Mouse (Mus musculus) limb, embryonic 14.5 days (tissue): ENCODE measurements around the gene Gm17606. TPM values are rescaled to one million over a fixed set of nuclear protein-coding genes. Genes with fewer than 3 reads are reported as not detected.
A peak's percentile ranks its signal among the peaks of the same experiment; 100 is the strongest.

Experiments used
- ATAC-seq: fragments of 200-750 bp; cut with Nextera tagmentation; 2 replicates; pipeline ENCODE4 v1.8.0; 2017; ENCODE audit warnings: low read depth, moderate number of reproducible peaks, moderate TSS enrichment; ENCODE audit not compliant: low FRiP score
- DNase-seq: peaks from one replicate; pipeline ENCODE4 v3.0.0-alpha.2; 2015; ENCODE audit warnings: low spot score
- H3K27ac ChIP-seq: fragments of 300-500 bp; sonication (generic); replicated peaks from 2 replicates; pipeline ENCODE4 v1.5.1; 2014; ENCODE audit warnings: low read depth, mild to moderate bottlenecking, low read length, moderate library complexity, mixed read lengths
- H3K27me3 ChIP-seq: fragments of 300-500 bp; sonication (generic); 2 replicates; pipeline ENCODE4 v1.6.1; 2014; ENCODE audit warnings: low read length, mixed read lengths; ENCODE audit not compliant: control insufficient read depth, insufficient read depth
- H3K36me3 ChIP-seq: fragments of 300-500 bp; sonication (generic); 2 replicates; pipeline ENCODE4 v1.6.1; 2014; ENCODE audit warnings: mild to moderate bottlenecking, low read length, moderate library complexity, mixed read lengths; ENCODE audit not compliant: control insufficient read depth, insufficient read depth
- H3K4me1 ChIP-seq: fragments of 300-500 bp; sonication (generic); 2 replicates; pipeline ENCODE4 v1.6.1; 2014; ENCODE audit warnings: antibody characterized with exemption, low read length, mixed read lengths; ENCODE audit not compliant: control insufficient read depth, insufficient read depth
- H3K4me2 ChIP-seq: fragments of 300-500 bp; sonication (generic); replicated peaks from 2 replicates; pipeline ENCODE4 v1.6.1; 2014; ENCODE audit warnings: low read depth, mild to moderate bottlenecking, low read length, moderate library complexity; ENCODE audit not compliant: severe bottlenecking
- H3K4me3 ChIP-seq: fragments of 300-500 bp; sonication (generic); replicated peaks from 2 replicates; pipeline ENCODE4 v1.5.1; 2014; ENCODE audit warnings: low read length
- H3K9ac ChIP-seq: fragments of 300-500 bp; sonication (generic); 2 replicates; pipeline ENCODE4 v1.6.1; 2014; ENCODE audit warnings: mild to moderate bottlenecking, low read depth, low read length, moderate library complexity; ENCODE audit not compliant: severe bottlenecking
- H3K9me3 ChIP-seq: fragments of 300-500 bp; sonication (generic); 2 replicates; pipeline ENCODE4 v1.6.1; 2016; ENCODE audit warnings: low read length; ENCODE audit not compliant: control insufficient read depth
- POLR2A ChIP-seq: fragments of 200-500 bp; IDR thresholded peaks from 2 replicates; pipeline ENCODE4 v1.8.0; 2012; ENCODE audit warnings: inconsistent platforms, mild to moderate bottlenecking, moderate library complexity, borderline replicate concordance; ENCODE audit not compliant: insufficient read depth, insufficient read length; ENCODE audit errors: extremely low read depth
- WGBS: fragments of 180-500 bp; shearing (Covaris S2); extraction: QIAGEN DNeasy Blood & Tissue Kit; methylation state at CpG from one replicate; pipeline ENCODE4 v1.1.7; 2014; 5-methylcytosine and 5-hydroxymethylcytosine counted together
- microRNA counts: library from miRNA; unstranded; fragments of <30 nt; microRNA quantifications from one replicate; lab custom pipeline; 2016
- microRNA-seq: library from miRNA; unstranded; fragments of <30 nt; microRNA quantifications from one replicate; pipeline ENCODE4, GENCODE M21; 2016
- polyA plus RNA-seq, 2 experiments: library from polyadenylated mRNA; depleted of rRNA in 1 of 2; stranded (reverse) in 1 of 2; unstranded in 1 of 2; fragments of >200 nt; fragmentation: Nextera tagmentation in 1 of 2; extraction: Ambion mirVana in 1 of 2; gene quantifications; 2 replicates each; pipeline versions ENCODE4 v1.2.1 to v1.2.3; 2012 to 2014

The Gm17606 gene
- polyA plus RNA-seq, 2 experiments = not detected

DNA sequence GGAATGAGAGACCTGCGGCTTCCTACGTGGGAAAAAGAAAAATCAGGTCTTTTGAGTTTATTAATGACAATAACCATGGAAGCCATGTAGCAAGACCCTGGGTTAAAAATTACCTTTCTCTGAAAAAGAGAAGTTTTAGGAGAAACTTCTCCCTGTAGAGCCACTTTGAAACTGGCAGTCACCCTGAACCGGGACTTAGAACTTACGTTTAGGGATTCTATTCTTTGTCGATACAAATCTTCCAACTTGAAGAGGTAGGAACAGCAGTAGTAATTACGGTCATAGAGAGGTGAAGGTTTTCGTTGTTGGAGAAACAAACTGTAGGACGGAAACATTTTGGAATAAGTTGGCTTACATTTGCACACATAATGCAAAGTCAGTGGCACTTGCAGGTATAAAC, 46.5 kb downstream of the Gm17606 start:
- no peaks in the 10 kb centered on the region for H3K9me3 ChIP-seq
- WGBS = 3% methylated on average over 8 of the region's 8 CpGs
- H3K9ac ChIP-seq = peak overlapping the region; percentile 97
- no peaks in the 10 kb centered on the region for H3K27me3 ChIP-seq
- H3K4me1 ChIP-seq = peaks cover 18% of the 10 kb centered on the region
- DNase-seq = no peak
- no peak for ATAC-seq
- H3K27ac ChIP-seq = peak overlapping the region; percentile 63
- TF ChIP-seq POLR2A = no peak
- peaks cover 32% of the 10 kb centered on the region for H3K36me3 ChIP-seq
- peak overlapping the region; percentile 85 for H3K4me3 ChIP-seq
- H3K4me2 ChIP-seq = peak overlapping the region; percentile 69

GRCm38 (mm10) chr14:54695042-54695441, 54.3 kb downstream of the Gm17606 start:
- WGBS = 74% methylated on average over 6 of the region's 6 CpGs
- no peaks in the 10 kb centered on the region for H3K27me3 ChIP-seq
- H3K9ac ChIP-seq = no peak overlapping the region
- H3K4me1 ChIP-seq = no peaks in the 10 kb centered on the region
- TF ChIP-seq POLR2A = no peak
- no peak overlapping the region for H3K4me3 ChIP-seq
- H3K36me3 ChIP-seq = peaks cover 24% of the 10 kb centered on the region
- H3K27ac ChIP-seq = no peak overlapping the region
- no peak overlapping the region for H3K4me2 ChIP-seq
- no peak for ATAC-seq
- H3K9me3 ChIP-seq = no peaks in the 10 kb centered on the region
- DNase-seq = no peak

DNA sequence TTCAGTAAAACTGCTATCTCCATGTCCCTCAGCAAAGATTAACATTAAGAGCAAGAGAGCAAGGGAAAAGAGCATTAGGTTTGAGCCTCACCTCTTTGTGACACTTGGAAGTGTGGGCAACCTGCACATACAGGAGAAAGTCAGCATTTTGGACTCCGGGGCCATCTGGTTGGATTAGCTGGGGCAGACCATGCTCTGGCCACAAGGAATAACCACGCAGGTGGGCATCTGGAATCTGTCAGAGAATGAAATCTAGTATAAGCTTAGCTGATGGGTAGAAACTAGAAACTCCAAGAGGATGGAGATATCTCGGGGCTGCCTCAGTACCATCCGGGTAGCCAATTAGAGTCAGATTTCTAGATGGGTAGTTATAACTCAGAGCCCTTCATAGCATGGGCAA, 56.0 kb downstream of the Gm17606 start:
- H3K36me3 ChIP-seq = peaks cover 14% of the 10 kb centered on the region
- TF ChIP-seq POLR2A = no peak
- H3K4me3 ChIP-seq = no peak overlapping the region
- no peaks in the 10 kb centered on the region for H3K9me3 ChIP-seq
- DNase-seq (no peak), ATAC-seq (no peak)
- no peaks in the 10 kb centered on the region for H3K4me1 ChIP-seq
- no peak overlapping the region for H3K4me2 ChIP-seq
- no peak overlapping the region for H3K9ac ChIP-seq
- H3K27me3 ChIP-seq = no peaks in the 10 kb centered on the region
- no peak overlapping the region for H3K27ac ChIP-seq
- 76% methylated on average over 4 of the region's 4 CpGs for WGBS

MicroRNAs encoded within 50 kb of the gene (microRNA counts, 519-probe panel; counts per million panel counts)
- microRNA mmu-miR-686 (lab: Ali Mortazavi, UCI) = not detected

Small RNAs within 50 kb of the gene (microRNA-seq; reads per million reads assigned to microRNA genes)
- gene Mir686 = not detected
- not detected for gene Mir6948

Other genes starting within 250 kb of the Gm17606 start
- 7.4 and 11.1 TPM in 2 replicates for gene Slc7a7, start 223.2 kb upstream of the Gm17606 start, polyA plus RNA-seq (2012; rRNA removed)
- gene Slc7a7, start 223.2 kb upstream of the Gm17606 start, polyA plus RNA-seq (2014; fragmentation: Nextera tagmentation; extraction: Ambion mirVana) = 4.5 and 5.6 TPM in 2 replicates
- 167 and 216 TPM in 2 replicates for gene Mrpl52, start 214.0 kb upstream of the Gm17606 start, polyA plus RNA-seq (2012; rRNA removed)
- gene Mrpl52, start 214.0 kb upstream of the Gm17606 start, polyA plus RNA-seq (2014; fragmentation: Nextera tagmentation; extraction: Ambion mirVana) = 228 and 265 TPM in 2 replicates
- gene Mmp14, start 209.3 kb upstream of the Gm17606 start, polyA plus RNA-seq (2012; rRNA removed) = 385 and 418 TPM in 2 replicates
- 251 and 273 TPM in 2 replicates for gene Mmp14, start 209.3 kb upstream of the Gm17606 start, polyA plus RNA-seq (2014; fragmentation: Nextera tagmentation; extraction: Ambion mirVana)
- gene Lrp10, start 176.8 kb upstream of the Gm17606 start, polyA plus RNA-seq (2012; rRNA removed) = 45.7 and 55.7 TPM in 2 replicates
- 40.7 and 40.9 TPM in 2 replicates for gene Lrp10, start 176.8 kb upstream of the Gm17606 start, polyA plus RNA-seq (2014; fragmentation: Nextera tagmentation; extraction: Ambion mirVana)
- 1.7 TPM in 2 replicates for gene Rem2, start 164.9 kb upstream of the Gm17606 start, polyA plus RNA-seq (2012; rRNA removed)
- gene Rem2, start 164.9 kb upstream of the Gm17606 start, polyA plus RNA-seq (2014; fragmentation: Nextera tagmentation; extraction: Ambion mirVana) = 1.4 and 2.1 TPM in 2 replicates
- gene Prmt5, start 123.4 kb upstream of the Gm17606 start, polyA plus RNA-seq (2012; rRNA removed) = 72.7 and 77.0 TPM in 2 replicates
- gene Prmt5, start 123.4 kb upstream of the Gm17606 start, polyA plus RNA-seq (2014; fragmentation: Nextera tagmentation; extraction: Ambion mirVana) = 68.5 and 74.3 TPM in 2 replicates
- gene Haus4, start 86.3 kb upstream of the Gm17606 start, polyA plus RNA-seq (2012; rRNA removed) = 33.8 and 39.4 TPM in 2 replicates
- 45.1 and 46.8 TPM in 2 replicates for gene Haus4, start 86.3 kb upstream of the Gm17606 start, polyA plus RNA-seq (2014; fragmentation: Nextera tagmentation; extraction: Ambion mirVana)
- gene Ajuba, start 63.4 kb upstream of the Gm17606 start, polyA plus RNA-seq (2012; rRNA removed) = 61.4 and 66.1 TPM in 2 replicates
- gene Ajuba, start 63.4 kb upstream of the Gm17606 start, polyA plus RNA-seq (2014; fragmentation: Nextera tagmentation; extraction: Ambion mirVana) = 18.1 and 24.2 TPM in 2 replicates
- gene 4931414P19Rik, start 35.0 kb upstream of the Gm17606 start, polyA plus RNA-seq (2012; rRNA removed) = 13.5 and 14.0 TPM in 2 replicates
- 4.4 and 7.3 TPM in 2 replicates for gene 4931414P19Rik, start 35.0 kb upstream of the Gm17606 start, polyA plus RNA-seq (2014; fragmentation: Nextera tagmentation; extraction: Ambion mirVana)
- 196 and 235 TPM in 2 replicates for gene Psmb5, start 22.9 kb upstream of the Gm17606 start, polyA plus RNA-seq (2012; rRNA removed)
- 357 and 375 TPM in 2 replicates for gene Psmb5, start 22.9 kb upstream of the Gm17606 start, polyA plus RNA-seq (2014; fragmentation: Nextera tagmentation; extraction: Ambion mirVana)
- gene Psmb11, start 19.5 kb upstream of the Gm17606 start, polyA plus RNA-seq (2012; rRNA removed) = 0.01 and 0.09 TPM in 2 replicates
- not detected in 2 replicates for gene Psmb11, start 19.5 kb upstream of the Gm17606 start, polyA plus RNA-seq (2014; fragmentation: Nextera tagmentation; extraction: Ambion mirVana)
- gene Cdh24, start 412 bp downstream of the Gm17606 start, polyA plus RNA-seq (2012; rRNA removed) = 50.0 and 74.9 TPM in 2 replicates
- 5.7 and 6.4 TPM in 2 replicates for gene Cdh24, start 412 bp downstream of the Gm17606 start, polyA plus RNA-seq (2014; fragmentation: Nextera tagmentation; extraction: Ambion mirVana)
- 75.3 and 82.3 TPM in 2 replicates for gene 1700123O20Rik, start 45.3 kb downstream of the Gm17606 start, polyA plus RNA-seq (2012; rRNA removed)
- gene 1700123O20Rik, start 45.3 kb downstream of the Gm17606 start, polyA plus RNA-seq (2014; fragmentation: Nextera tagmentation; extraction: Ambion mirVana) = 86.9 and 90.2 TPM in 2 replicates
- 280 and 297 TPM in 2 replicates for gene Acin1, start 46.0 kb downstream of the Gm17606 start, polyA plus RNA-seq (2012; rRNA removed)
- gene Acin1, start 46.0 kb downstream of the Gm17606 start, polyA plus RNA-seq (2014; fragmentation: Nextera tagmentation; extraction: Ambion mirVana) = 99.4 and 118 TPM in 2 replicates
- 0.04 and 0.06 TPM in 2 replicates for gene Gm29776, start 57.9 kb downstream of the Gm17606 start, polyA plus RNA-seq (2012; rRNA removed)
- gene Gm29776, start 57.9 kb downstream of the Gm17606 start, polyA plus RNA-seq (2014; fragmentation: Nextera tagmentation; extraction: Ambion mirVana) = 0.21 TPM in 1 of 2 replicates, not detected in the other
- 0.23 and 0.36 TPM in 2 replicates for gene Cebpe, start 71.2 kb downstream of the Gm17606 start, polyA plus RNA-seq (2012; rRNA removed)
- gene Cebpe, start 71.2 kb downstream of the Gm17606 start, polyA plus RNA-seq (2014; fragmentation: Nextera tagmentation; extraction: Ambion mirVana) = 0.17 and 0.30 TPM in 2 replicates
- 5.8 and 6.9 TPM in 2 replicates for gene Slc7a8, start 141.0 kb downstream of the Gm17606 start, polyA plus RNA-seq (2012; rRNA removed)
- gene Slc7a8, start 141.0 kb downstream of the Gm17606 start, polyA plus RNA-seq (2014; fragmentation: Nextera tagmentation; extraction: Ambion mirVana) = 4.5 and 4.7 TPM in 2 replicates
- gene Rnf212b, start 173.2 kb downstream of the Gm17606 start, polyA plus RNA-seq (2012; rRNA removed) = not detected in 2 replicates
- not detected in 2 replicates for gene Rnf212b, start 173.2 kb downstream of the Gm17606 start, polyA plus RNA-seq (2014; fragmentation: Nextera tagmentation; extraction: Ambion mirVana)
- gene Homez, start 230.0 kb downstream of the Gm17606 start, polyA plus RNA-seq (2012; rRNA removed) = 5.9 and 6.3 TPM in 2 replicates
- 9.0 and 9.2 TPM in 2 replicates for gene Homez, start 230.0 kb downstream of the Gm17606 start, polyA plus RNA-seq (2014; fragmentation: Nextera tagmentation; extraction: Ambion mirVana)
- 7.0 and 8.0 TPM in 2 replicates for gene Ppp1r3e, start 236.6 kb downstream of the Gm17606 start, polyA plus RNA-seq (2012; rRNA removed)
- 0.86 and 1.4 TPM in 2 replicates for gene Ppp1r3e, start 236.6 kb downstream of the Gm17606 start, polyA plus RNA-seq (2014; fragmentation: Nextera tagmentation; extraction: Ambion mirVana)
- gene Bcl2l2, start 242.4 kb downstream of the Gm17606 start, polyA plus RNA-seq (2012; rRNA removed) = 44.4 and 46.6 TPM in 2 replicates
- 5.4 and 5.5 TPM in 2 replicates for gene Bcl2l2, start 242.4 kb downstream of the Gm17606 start, polyA plus RNA-seq (2014; fragmentation: Nextera tagmentation; extraction: Ambion mirVana)
- 0.16 and 1.7 TPM in 2 replicates for gene Gm20521, start 242.5 kb downstream of the Gm17606 start, polyA plus RNA-seq (2012; rRNA removed)
- 0.19 TPM in 1 of 2 replicates, not detected in the other for gene Gm20521, start 242.5 kb downstream of the Gm17606 start, polyA plus RNA-seq (2014; fragmentation: Nextera tagmentation; extraction: Ambion mirVana)